Mouse (Mus musculus) embryonic facial prominence, embryonic 15.5 days (tissue): ENCODE results near the gene Ablim1. TPM values are rescaled to one million over a fixed set of nuclear protein-coding genes. Genes with fewer than 3 reads are reported as not detected.

Experiments used
- ATAC-seq: fragments of 200-750 bp; cut with Nextera tagmentation; 2 replicates; pipeline ENCODE4 v1.8.0; 2017; ENCODE audit warnings: low read depth, moderate TSS enrichment; ENCODE audit not compliant: insufficient number of reproducible peaks, low FRiP score, low TSS enrichment
- H3K27ac ChIP-seq: fragments of 300-500 bp; sonication (generic); replicated peaks from 2 replicates; pipeline ENCODE4 v1.5.1; 2015; ENCODE audit warnings: mild to moderate bottlenecking, inconsistent platforms
- H3K27me3 ChIP-seq: fragments of 300-500 bp; sonication (generic); 2 replicates; pipeline ENCODE4 v1.6.1; 2015; ENCODE audit warnings: inconsistent platforms
- H3K36me3 ChIP-seq: fragments of 300-500 bp; sonication (generic); 2 replicates; pipeline ENCODE4 v1.6.1; 2015; ENCODE audit warnings: mild to moderate bottlenecking, inconsistent platforms
- H3K4me1 ChIP-seq: fragments of 300-500 bp; sonication (generic); 2 replicates; pipeline ENCODE4 v1.6.1; 2015; ENCODE audit warnings: inconsistent platforms
- H3K4me2 ChIP-seq: fragments of 300-500 bp; sonication (generic); replicated peaks from 2 replicates; pipeline ENCODE4 v1.6.1; 2015; ENCODE audit warnings: mild to moderate bottlenecking, inconsistent platforms
- H3K4me3 ChIP-seq: fragments of 300-500 bp; sonication (generic); replicated peaks from 2 replicates; pipeline ENCODE4 v1.5.1; 2015; ENCODE audit warnings: mild to moderate bottlenecking, inconsistent platforms
- H3K9ac ChIP-seq: fragments of 300-500 bp; sonication (generic); 2 replicates; pipeline ENCODE4 v1.6.1; 2015; ENCODE audit warnings: inconsistent platforms
- H3K9me3 ChIP-seq: fragments of 300-500 bp; sonication (generic); replicated peaks from 2 replicates; pipeline ENCODE4 v1.6.1; 2016; ENCODE audit warnings: inconsistent platforms
- WGBS: fragments of 180-500 bp; shearing (Covaris S2); methylation state at CpG from one replicate; pipeline ENCODE4 v1.1.7; 2015; 5-methylcytosine and 5-hydroxymethylcytosine counted together
- polyA plus RNA-seq: library from polyadenylated mRNA; unstranded; fragments of >200 nt; fragmentation: Nextera tagmentation; extraction: Ambion mirVana; gene quantifications from 2 replicates; pipeline ENCODE4 v1.2.1, GENCODE M21; 2015

The Ablim1 gene
- polyA plus RNA-seq, 1 experiment from 2014 or later, result 71.3 TPM

DNA sequence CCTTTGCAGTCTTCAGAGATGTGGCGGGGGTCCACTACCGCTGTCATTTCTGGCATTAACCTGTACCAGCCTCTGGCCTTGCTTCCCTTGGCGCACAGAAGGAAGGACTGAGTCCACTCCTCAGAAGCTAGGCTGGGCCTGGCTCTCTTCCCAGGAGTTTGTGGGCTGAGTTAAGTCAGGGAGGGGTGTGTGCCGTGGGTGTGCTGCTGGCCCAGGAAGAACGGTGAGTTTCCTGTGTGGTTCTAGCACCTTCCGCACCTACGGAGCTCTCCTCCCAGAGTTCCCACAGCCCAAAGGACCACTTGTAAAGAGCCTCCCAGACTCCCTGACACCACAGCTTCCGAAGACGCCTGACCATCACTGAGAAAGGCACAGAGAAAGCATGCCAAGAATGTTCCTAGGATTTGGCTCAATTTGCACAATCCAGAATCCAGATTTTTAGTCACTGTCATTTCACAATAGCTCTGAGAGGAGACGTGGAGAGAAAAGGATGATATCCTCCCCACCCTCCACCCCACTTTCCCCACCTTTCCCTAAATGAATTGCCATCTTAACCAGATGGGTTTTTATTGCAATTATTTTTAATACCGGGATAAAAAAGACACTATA lies 75.4 kb downstream of the Ablim1 start:
- no peak overlapping the region for H3K4me3 ChIP-seq
- H3K9me3 ChIP-seq, result no peaks in the 10 kb centered on the region
- H3K36me3 ChIP-seq, result no peaks in the 10 kb centered on the region
- H3K27ac ChIP-seq, result peak overlapping the region; percentile 55
- peaks cover 35% of the 10 kb centered on the region for H3K4me1 ChIP-seq
- no peak for ATAC-seq
- WGBS, result 42% methylated on average over 11 of the region's 11 CpGs
- no peaks in the 10 kb centered on the region for H3K27me3 ChIP-seq
- H3K9ac ChIP-seq, result no peak overlapping the region
- H3K4me2 ChIP-seq, result peak overlapping the region; percentile 21; the same call in 1 of the 2 replicates

DNA sequence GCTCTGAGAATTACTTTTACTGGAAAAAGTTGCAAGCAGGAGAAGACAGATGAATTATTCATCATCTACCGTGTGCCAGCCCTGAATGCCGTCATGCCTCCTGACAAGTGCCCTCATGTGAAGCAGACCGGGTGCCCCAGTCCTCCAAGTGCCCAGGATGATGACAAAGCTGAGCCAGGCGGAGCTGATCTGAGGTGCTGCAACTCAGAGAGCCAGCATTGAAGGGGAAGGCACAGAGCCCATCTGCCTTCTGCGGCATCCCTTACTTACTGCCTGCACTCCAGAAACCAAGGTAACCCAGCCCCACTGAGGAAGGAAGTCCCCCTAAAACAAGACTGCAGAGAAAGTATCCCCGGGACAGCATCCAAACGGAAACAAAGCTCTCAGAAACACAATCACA lies 76.3 kb downstream of the Ablim1 start:
- Histone ChIP-seq H3K4me1 (peaks cover 26% of the 10 kb centered on the region), H3K36me3 (no peaks in the 10 kb centered on the region), H3K9me3 (no peaks in the 10 kb centered on the region), H3K27ac (peak overlapping the region; percentile 55), H3K9ac (no peak overlapping the region), H3K4me2 (peak overlapping the region; percentile 21; the same call in 1 of the 2 replicates), H3K4me3 (no peak overlapping the region), H3K27me3 (no peaks in the 10 kb centered on the region)
- WGBS, result 63% methylated on average over 7 of the region's 7 CpGs
- ATAC-seq, result no peak

DNA sequence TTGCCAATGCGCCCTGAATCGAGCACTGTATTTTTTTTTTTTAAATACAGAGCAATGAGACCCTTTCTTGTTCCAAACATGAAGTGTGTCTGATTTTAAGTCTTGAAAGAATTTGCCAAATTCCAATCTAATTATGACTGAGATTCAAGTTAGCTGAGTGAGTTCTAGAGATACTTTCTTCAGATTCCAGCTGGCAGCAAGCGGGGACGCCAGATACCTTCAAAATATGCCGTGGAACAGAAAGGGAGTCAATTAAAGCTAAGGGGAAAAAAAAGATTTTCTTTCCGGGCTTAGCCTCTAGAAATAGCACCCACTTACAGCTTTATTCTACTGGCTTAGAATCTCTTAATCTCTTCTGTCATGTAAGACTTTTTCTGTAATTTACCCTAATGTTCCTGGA lies 77.2 kb downstream of the Ablim1 start:
- no peak for ATAC-seq
- Histone ChIP-seq H3K4me3 (no peak overlapping the region), H3K4me2 (no peak overlapping the region), H3K27me3 (no peaks in the 10 kb centered on the region), H3K27ac (no peak overlapping the region), H3K9me3 (no peaks in the 10 kb centered on the region), H3K36me3 (no peaks in the 10 kb centered on the region), H3K4me1 (peaks cover 21% of the 10 kb centered on the region), H3K9ac (no peak overlapping the region)
- WGBS, result 29% methylated on average over 6 of the region's 6 CpGs

DNA sequence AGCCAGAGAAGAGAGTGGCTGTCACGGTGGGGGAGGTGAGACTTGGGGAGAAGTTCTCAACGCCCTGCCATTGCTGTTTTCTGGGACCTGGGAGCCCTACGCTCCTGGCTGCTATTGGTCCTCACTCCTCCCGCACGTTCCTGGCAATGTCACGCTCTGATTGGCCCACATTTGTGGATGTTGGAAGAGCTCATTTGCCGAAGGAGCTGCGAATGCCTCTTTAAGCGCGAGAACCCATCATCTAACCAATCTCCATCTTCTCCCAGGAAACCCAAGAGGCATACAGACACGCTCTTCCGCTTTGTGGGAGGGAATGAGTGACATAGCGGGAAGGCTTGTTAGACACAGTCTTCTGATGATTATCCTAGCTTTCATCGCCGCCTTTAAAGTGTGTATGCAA lies 78.1 kb downstream of the Ablim1 start:
- Histone ChIP-seq H3K9ac (no peak overlapping the region), H3K27me3 (no peaks in the 10 kb centered on the region), H3K4me2 (no peak overlapping the region), H3K27ac (no peak overlapping the region), H3K4me1 (peaks cover 21% of the 10 kb centered on the region), H3K9me3 (no peaks in the 10 kb centered on the region), H3K36me3 (no peaks in the 10 kb centered on the region), H3K4me3 (no peak overlapping the region)
- no peak for ATAC-seq
- WGBS, result 77% methylated on average over 15 of the region's 15 CpGs

DNA sequence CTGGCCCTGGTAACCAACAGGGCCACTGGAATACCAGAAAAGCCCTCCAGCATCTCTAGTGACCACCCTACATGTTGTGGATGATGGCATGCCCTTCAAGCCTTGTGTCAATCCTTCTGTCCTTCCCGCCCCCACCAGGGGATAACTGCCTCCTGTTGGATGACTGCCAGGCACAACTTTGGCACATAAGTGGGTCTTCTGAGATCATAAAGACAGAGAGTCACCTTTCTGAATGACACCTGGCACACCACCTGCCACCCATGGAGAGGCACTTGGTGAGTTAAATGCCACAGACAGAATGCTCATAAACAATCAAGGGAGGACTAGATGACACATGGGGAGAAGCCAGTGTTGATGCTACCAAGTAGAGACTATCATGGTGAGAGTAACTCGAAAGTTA lies 78.8 kb downstream of the Ablim1 start:
- no peak overlapping the region for H3K9ac ChIP-seq
- no peaks in the 10 kb centered on the region for H3K27me3 ChIP-seq
- ATAC-seq, result no peak
- no peaks in the 10 kb centered on the region for H3K36me3 ChIP-seq
- 87% methylated on average over 2 of the region's 2 CpGs for WGBS
- peaks cover 21% of the 10 kb centered on the region for H3K4me1 ChIP-seq
- H3K9me3 ChIP-seq, result no peaks in the 10 kb centered on the region
- H3K27ac ChIP-seq, result no peak overlapping the region
- H3K4me2 ChIP-seq, result no peak overlapping the region
- H3K4me3 ChIP-seq, result no peak overlapping the region

DNA sequence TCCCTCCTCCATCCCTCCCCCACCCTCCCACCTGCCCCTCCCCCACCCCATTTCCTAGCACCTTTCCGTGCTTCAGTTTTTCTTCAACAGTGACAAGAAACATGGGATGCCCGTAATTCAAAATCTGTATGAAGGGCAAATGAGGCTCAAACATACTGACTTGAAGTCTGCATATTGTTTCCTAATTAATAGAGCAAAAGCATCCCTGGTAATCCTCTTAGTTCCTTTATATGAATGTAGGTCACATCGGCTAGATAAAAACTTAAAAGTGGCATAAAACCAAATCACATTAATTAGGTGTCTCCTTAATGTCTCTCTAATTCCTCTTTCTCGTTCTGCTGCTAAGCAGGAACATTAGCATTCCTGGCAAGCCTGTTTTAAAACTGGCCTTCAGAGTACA lies 83.7 kb downstream of the Ablim1 start:
- Histone ChIP-seq H3K27me3 (no peaks in the 10 kb centered on the region), H3K36me3 (no peaks in the 10 kb centered on the region), H3K4me2 (no peak overlapping the region), H3K9ac (no peak overlapping the region), H3K9me3 (no peaks in the 10 kb centered on the region), H3K4me3 (no peak overlapping the region), H3K27ac (no peak overlapping the region), H3K4me1 (no peaks in the 10 kb centered on the region)
- 68% methylated on average over 4 of the region's 4 CpGs for WGBS
- no peak for ATAC-seq

DNA sequence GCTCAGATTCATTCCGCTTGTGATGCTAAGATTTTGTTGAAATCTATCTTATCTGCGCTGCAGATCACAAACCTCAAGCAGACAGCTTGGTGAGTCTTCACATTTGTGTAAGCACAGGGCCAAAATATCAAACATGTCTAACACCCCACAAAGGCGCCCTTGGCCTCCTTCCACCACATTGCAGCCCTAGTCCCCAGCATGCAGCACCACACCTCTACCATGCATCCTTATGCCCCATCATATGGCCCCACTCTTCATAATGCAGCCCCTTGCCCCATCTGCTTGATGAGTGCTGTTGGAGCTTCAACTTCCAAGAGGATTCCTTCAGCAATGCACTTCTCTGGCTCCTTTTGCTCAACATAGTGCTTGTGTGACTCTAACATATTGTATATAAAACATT lies 85.6 kb downstream of the Ablim1 start:
- Histone ChIP-seq H3K27me3 (no peaks in the 10 kb centered on the region), H3K36me3 (no peaks in the 10 kb centered on the region), H3K4me1 (no peaks in the 10 kb centered on the region), H3K9ac (no peak overlapping the region), H3K4me3 (no peak overlapping the region), H3K27ac (no peak overlapping the region), H3K4me2 (no peak overlapping the region), H3K9me3 (no peaks in the 10 kb centered on the region)
- 87% methylated on average over 3 of the region's 3 CpGs for WGBS
- ATAC-seq, result no peak

DNA sequence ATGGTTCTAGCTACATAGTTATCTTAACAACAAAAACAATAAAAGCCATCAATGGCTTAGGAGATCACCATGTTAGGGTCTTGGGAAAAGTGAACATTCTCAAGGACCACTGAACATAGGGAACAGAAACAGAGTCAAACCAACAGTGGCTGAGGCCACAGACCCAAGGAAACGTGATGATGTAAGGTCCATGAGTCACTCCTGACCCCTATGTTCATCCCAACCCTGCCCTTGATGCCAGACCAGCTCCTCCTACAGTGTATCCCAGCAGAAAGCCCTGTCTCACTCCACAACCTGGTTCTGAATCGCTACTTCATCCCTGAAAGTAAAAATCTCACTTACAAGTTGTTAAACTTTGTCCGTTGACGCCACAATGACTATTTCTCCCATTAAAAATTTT lies 86.1 kb downstream of the Ablim1 start:
- no peak overlapping the region for H3K4me3 ChIP-seq
- no peak overlapping the region for H3K4me2 ChIP-seq
- H3K9me3 ChIP-seq, result no peaks in the 10 kb centered on the region
- no peak overlapping the region for H3K27ac ChIP-seq
- H3K36me3 ChIP-seq, result no peaks in the 10 kb centered on the region
- ATAC-seq, result no peak
- 78% methylated on average over 4 of the region's 4 CpGs for WGBS
- no peaks in the 10 kb centered on the region for H3K4me1 ChIP-seq
- no peaks in the 10 kb centered on the region for H3K27me3 ChIP-seq
- no peak overlapping the region for H3K9ac ChIP-seq

DNA sequence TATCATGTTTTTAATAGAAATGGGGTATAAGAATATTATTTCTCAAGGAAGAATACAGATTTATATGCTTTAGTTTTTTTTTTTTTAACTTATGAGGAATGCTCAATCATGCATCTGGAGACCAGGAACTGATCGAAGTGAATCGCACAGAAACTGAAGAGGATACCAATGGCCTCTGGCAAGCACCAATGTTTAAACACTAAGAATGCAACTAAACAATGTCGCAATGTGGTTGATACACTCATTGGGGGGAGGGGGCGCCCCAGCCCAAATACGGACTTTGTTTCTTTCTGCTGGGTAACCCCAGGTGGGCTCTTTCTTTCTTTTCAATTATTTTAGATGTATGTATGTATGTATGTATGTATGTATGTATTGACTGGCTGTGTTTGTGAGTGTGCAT lies 90.3 kb downstream of the Ablim1 start:
- Histone ChIP-seq H3K36me3 (no peaks in the 10 kb centered on the region), H3K4me2 (no peak overlapping the region), H3K9me3 (no peaks in the 10 kb centered on the region), H3K4me3 (no peak overlapping the region), H3K9ac (no peak overlapping the region), H3K27me3 (no peaks in the 10 kb centered on the region), H3K4me1 (peaks cover 14% of the 10 kb centered on the region), H3K27ac (no peak overlapping the region)
- 86% methylated on average over 5 of the region's 5 CpGs for WGBS
- ATAC-seq, result no peak

DNA sequence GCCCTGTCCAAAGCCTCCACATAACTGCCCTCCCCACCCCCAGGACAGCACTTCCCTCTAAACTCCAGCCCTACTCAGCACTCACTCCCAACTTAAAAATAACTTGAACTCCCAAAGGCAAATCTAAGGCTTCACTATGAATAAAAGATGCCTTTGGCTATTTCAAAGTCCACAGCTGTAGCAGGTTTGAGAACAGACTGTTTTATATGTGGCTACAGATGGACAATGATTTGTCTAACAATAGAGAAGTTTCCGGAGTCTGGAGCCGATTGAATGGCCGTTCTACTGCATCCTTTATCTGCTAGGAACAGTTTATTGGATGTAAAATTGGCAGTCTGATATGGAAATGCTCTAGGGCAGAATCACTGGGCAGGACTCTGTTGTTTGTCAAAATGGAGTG lies 91.0 kb downstream of the Ablim1 start:
- Histone ChIP-seq H3K36me3 (no peaks in the 10 kb centered on the region), H3K4me2 (no peak overlapping the region), H3K27me3 (no peaks in the 10 kb centered on the region), H3K9ac (no peak overlapping the region), H3K27ac (no peak overlapping the region), H3K9me3 (no peaks in the 10 kb centered on the region), H3K4me3 (no peak overlapping the region), H3K4me1 (peaks cover 14% of the 10 kb centered on the region)
- no peak for ATAC-seq
- WGBS, result 75% methylated on average over 3 of the region's 3 CpGs

DNA sequence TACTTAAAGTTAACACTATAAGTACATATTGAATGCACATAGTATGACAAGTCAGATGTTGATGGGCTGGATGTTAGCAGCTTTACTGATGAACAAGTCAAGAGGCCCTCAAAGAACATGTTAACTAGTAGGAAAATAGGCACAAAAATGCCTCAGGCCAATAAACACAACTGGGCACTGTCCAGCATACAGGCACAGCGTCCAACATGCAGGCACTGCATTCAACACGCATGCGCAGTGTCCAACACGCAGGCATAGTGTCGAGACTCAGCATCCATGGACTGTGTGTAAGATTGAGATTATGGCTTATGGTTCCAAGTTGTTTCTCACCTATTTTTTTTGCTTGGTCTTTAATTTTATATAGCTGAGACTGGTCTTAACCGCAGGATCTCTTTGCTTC lies 92.1 kb downstream of the Ablim1 start:
- Histone ChIP-seq H3K9ac (no peak overlapping the region), H3K36me3 (no peaks in the 10 kb centered on the region), H3K4me2 (no peak overlapping the region), H3K27ac (no peak overlapping the region), H3K27me3 (no peaks in the 10 kb centered on the region), H3K4me3 (no peak overlapping the region), H3K4me1 (peaks cover 14% of the 10 kb centered on the region), H3K9me3 (no peaks in the 10 kb centered on the region)
- 93% methylated on average over 6 of the region's 6 CpGs for WGBS
- no peak for ATAC-seq

DNA sequence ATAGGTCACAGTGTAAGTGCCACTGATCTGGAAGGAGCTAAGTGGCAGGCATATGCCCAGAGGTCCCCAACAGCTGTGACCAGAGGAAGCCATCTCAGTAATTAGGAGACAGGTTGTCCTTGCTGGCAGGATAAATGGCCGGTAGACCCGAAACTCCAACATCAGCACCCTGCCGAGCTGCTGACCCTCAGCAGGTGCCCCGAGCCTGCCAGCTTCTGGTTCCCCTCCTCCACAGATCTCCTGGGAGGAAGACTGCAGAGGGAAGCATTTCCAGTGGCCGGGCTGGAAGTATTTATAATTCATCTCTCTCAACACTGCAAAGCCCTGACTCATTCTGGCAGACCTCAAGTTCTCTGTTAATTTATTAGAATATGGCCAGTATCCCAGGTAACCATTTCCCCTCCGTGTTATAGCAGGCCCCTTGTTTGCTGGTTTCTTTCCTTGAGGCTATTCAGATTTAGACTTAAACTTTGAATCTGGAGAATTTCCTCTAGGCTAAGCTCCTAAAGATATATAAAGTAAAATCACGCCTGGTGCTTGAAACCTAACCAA lies 93.0 kb downstream of the Ablim1 start:
- ATAC-seq, result no peak
- Histone ChIP-seq H3K9me3 (no peaks in the 10 kb centered on the region), H3K27ac (no peak overlapping the region), H3K27me3 (no peaks in the 10 kb centered on the region), H3K4me1 (peaks cover 14% of the 10 kb centered on the region), H3K4me3 (no peak overlapping the region), H3K36me3 (no peaks in the 10 kb centered on the region), H3K4me2 (no peak overlapping the region), H3K9ac (no peak overlapping the region)
- WGBS, result 54% methylated on average over 7 of the region's 7 CpGs
